In genomic region chr3:135726023-135726422, GRCm38 (mm10) we compare ENCODE assay signal across 11 mouse cellular contexts. TPM values are rescaled to one million over a fixed set of nuclear protein-coding genes. Genes with fewer than 3 reads are reported as not detected.
A peak's percentile ranks its signal among the peaks of the same experiment; 100 is the strongest.
DNase-seq lines count a peak whose midpoint lies in the region; ATAC-seq and TF ChIP-seq lines count a peak whose summit lies in the region.
"Had no signal": no experiment of that assay in that cellular context is flagged by ENCODE, and none has a peak within 500 bp of the region (broad histone marks: within the 10 kb centered on the region; RNA-seq: fewer than 3 reads in every experiment).

No protein-coding gene starts in this region.

- ATAC-seq in megakaryocyte-erythroid progenitor cell, adult 5-6 weeks (replicated peaks; ENCODE audit: low FRiP score, low TSS enrichment, poor library complexity, severe bottlenecking), result 0 out of 2 replicates have a peak, but pooled peaks have one; percentile 18
- ATAC-seq: forebrain, embryonic 15.5 days had no signal

- 94% methylated on average over 15 of the region's 15 CpGs for WGBS in thymus, adult 2 months

- H3K4me1 ChIP-seq in thymus, adult 2 months (replicated peaks; ENCODE audit: control insufficient read depth, insufficient read depth, low read length), result no peaks in the 10 kb centered on the region
- H3K4me1 ChIP-seq: limb, embryonic 12.5 days had no signal

- no peak overlapping the region for H3K27ac ChIP-seq in thymus, adult 2 months (ENCODE audit: control insufficient read depth, insufficient read depth, low read length)
- H3K27ac ChIP-seq: forebrain, embryonic 15.5 days; limb, embryonic 12.5 days had no signal

- no peaks in the 10 kb centered on the region for H3K27me3 ChIP-seq in thymus, adult 2 months (ENCODE audit: control insufficient read depth, insufficient read depth, low read length)
- H3K27me3 ChIP-seq: forebrain, embryonic 15.5 days; limb, embryonic 12.5 days had no signal

- TF ChIP-seq CTCF in thymus, adult 2 months (IDR thresholded peaks at IDR 0.05; ENCODE audit: borderline replicate concordance, control insufficient read depth, extremely low read depth, insufficient read depth, low read length, poor library complexity), result no peak

- TF ChIP-seq POLR2A in thymus, adult 2 months (IDR thresholded peaks at IDR 0.05; ENCODE audit: control insufficient read depth, extremely low read depth, insufficient read depth, low read length, poor library complexity), result no peak

- H3K36me3 ChIP-seq in thymus, adult 2 months (ENCODE audit: control insufficient read depth, insufficient read depth, low read length), result no peaks in the 10 kb centered on the region
- H3K36me3 ChIP-seq: forebrain, embryonic 15.5 days; limb, embryonic 12.5 days had no signal

- no peak overlapping the region for H3K4me3 ChIP-seq in thymus, adult 2 months (ENCODE audit: control insufficient read depth, insufficient read depth, low read length)
- H3K4me3 ChIP-seq: forebrain, embryonic 15.5 days; limb, embryonic 12.5 days had no signal

- peak; percentile 21 to 29 for DNase-seq in kidney, postnatal 36 days
- no peak for DNase-seq in kidney, postnatal 10 days
- peak; percentile 96 for DNase-seq in Muller cell, postnatal 12 days (ENCODE audit: inconsistent ontology term)
- DNase-seq in cerebellum, adult 11-12 months, result peak; percentile 35
- no peak for DNase-seq in thymus, adult 2 months
- DNase-seq in left cerebral cortex, adult 18-20 months (ENCODE audit: low spot score in 2 of 2), result no peak
- DNase-seq: lung, embryonic 14.5 days; thymus, postnatal 36 days had no signal

RNA-seq across cellular contexts. Expression of gene Nfkb1, which starts 34.7 kb away (rescaled TPM):
- total RNA-seq in megakaryocyte-erythroid progenitor cell, adult 5-6 weeks (2014; fragmentation: Nextera tagmentation), result 59.1 and 69.6 TPM in 2 replicates
- 61.5 and 69.9 TPM in 2 replicates for total RNA-seq in megakaryocyte-erythroid progenitor cell, adult 5-6 weeks (2017)
- 159 and 161 TPM in 2 replicates for polyA plus RNA-seq in thymus, adult 2 months (2012; rRNA removed)
- 10 to 100 TPM; 18.8 to 22.2 TPM for total RNA-seq in left cerebral cortex, adult 18-20 months (2021)

Comparison
In these comparisons a context has a peak if more than half of its experiments do, and no peak if none do; other contexts are left out.
1. DNase-seq: peak in kidney, postnatal 36 days (2 of 2), Muller cell, postnatal 12 days (single experiment) and cerebellum, adult 11-12 months (single experiment); none in kidney, postnatal 10 days (single experiment), thymus, adult 2 months (single experiment) and left cerebral cortex, adult 18-20 months (0 of 2).